Mouse (Mus musculus) E14TG2a.4 (cell line): ENCODE results near the gene Pdia2.

Experiments used
- CTCF ChIP-seq: conservative IDR thresholded peaks from 2 replicates; pipeline ENCODE4 v1.5.1; 2014; ENCODE audit warnings: low read length
- NANOG ChIP-seq: IDR thresholded peaks from 2 replicates; pipeline ENCODE4 v1.6.1; 2014; ENCODE audit warnings: borderline replicate concordance, low read length, mixed read lengths

- TF ChIP-seq CTCF = no peak
- no peak for TF ChIP-seq NANOG
Observed at GRCm38 (mm10) chr17:26162736-26163135, 36.2 kb downstream of the Pdia2 start.
